Comparison of ENCODE assay signal across 8 mouse cellular contexts in the genomic region with DNA sequence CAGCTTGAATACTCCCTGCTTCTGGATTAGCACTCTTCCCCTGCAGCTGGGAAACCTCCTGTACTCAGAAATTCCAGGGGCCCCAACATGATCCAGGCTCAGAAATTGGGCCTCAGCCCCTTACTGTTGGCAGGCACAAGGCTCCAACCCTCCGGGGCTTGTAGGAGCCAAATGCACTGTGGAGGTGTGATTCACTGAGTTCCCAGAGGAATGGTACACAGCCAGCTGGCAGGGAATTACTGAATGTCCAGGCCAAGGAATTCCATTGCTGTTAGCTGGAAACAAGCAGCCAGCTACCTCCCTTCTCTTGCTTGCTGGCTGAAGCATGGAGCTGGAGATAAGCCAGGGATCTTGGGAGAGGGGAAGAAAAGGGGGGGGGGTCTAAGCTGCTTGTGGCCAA.
DNase-seq lines count a peak whose midpoint lies in the region; ATAC-seq and TF ChIP-seq lines count a peak whose summit lies in the region.

No protein-coding gene starts in this region.

- peaks cover 6% of the 10 kb centered on the region for H3K4me1 ChIP-seq in lung, embryonic 14.5 days (ENCODE audit: insufficient read depth)

- H3K9me3 ChIP-seq in lung, embryonic 14.5 days (ENCODE audit: low read depth, low read length): no peaks in the 10 kb centered on the region

- no peaks in the 10 kb centered on the region for H3K36me3 ChIP-seq in lung, embryonic 14.5 days (ENCODE audit: insufficient read depth)

- peak; percentile 24 for DNase-seq in cerebellum, adult 11-12 months
- DNase-seq in cerebellum, adult 11 months: no peak
- DNase-seq in cerebellum, postnatal 25 days: peak; percentile 45 to 59
- DNase-seq in heart, adult 9 months (ENCODE audit: low spot score in 2 of 2): peak; percentile 92 to 95
- peak; percentile 54 for DNase-seq in kidney, postnatal 10 days
- DNase-seq in lung, embryonic 14.5 days: peak; percentile 92
- DNase-seq in right cerebral cortex, postnatal 4 days: peak; percentile 68

- WGBS in lung, embryonic 14.5 days: 26% methylated on average over 1 of the region's 1 CpGs

- H3K9ac ChIP-seq in lung, embryonic 14.5 days: no peak overlapping the region

- H3K4me3 ChIP-seq in lung, embryonic 14.5 days (ENCODE audit: low read depth, low read length): no peak overlapping the region

- no peak for TF ChIP-seq CTCF in lung, embryonic 14.5 days (IDR thresholded peaks at IDR 0.05; ENCODE audit: low read depth)

- H3K4me2 ChIP-seq in lung, embryonic 14.5 days: no peak overlapping the region

- H3K27ac ChIP-seq in lung, embryonic 14.5 days (ENCODE audit: low read depth): peak overlapping the region; percentile 65; the same call in 1 of the 2 replicates

- ATAC-seq in lung, embryonic 14.5 days (ENCODE audit: insufficient read depth): peak; percentile 98
- ATAC-seq in megakaryocyte, adult 5-6 weeks (ENCODE audit: poor library complexity, severe bottlenecking): no peak

- H3K27me3 ChIP-seq in lung, embryonic 14.5 days (ENCODE audit: insufficient read depth, low read length): no peaks in the 10 kb centered on the region
